Mouse (Mus musculus): Measurements from ENCODE around the gene Lmntd1. TPM values are rescaled to one million over a fixed set of nuclear protein-coding genes. Genes with fewer than 3 reads are reported as not detected.

Lmntd1 gene
- polyA plus RNA-seq, 1 experiment from 2014 or later = 0.83 TPM

GRCm38 (mm10) chr6:145358001-145358400, 256.1 kb downstream of the Lmntd1 start:
- H3K36me3 ChIP-seq = no peaks in the 10 kb centered on the region
- H3K9me3 ChIP-seq = no peaks in the 10 kb centered on the region; the same call in 1 of the 2 replicates
- H3K27ac ChIP-seq (replicated peaks) = no peak overlapping the region
- peaks cover 2% of the 10 kb centered on the region; the same call in 1 of the 2 replicates for H3K4me1 ChIP-seq
- no peak overlapping the region for H3K4me2 ChIP-seq (replicated peaks)
- H3K4me3 ChIP-seq = no peak overlapping the region
- WGBS = 75% methylated on average over 9 of the region's 9 CpGs
- no peak for ATAC-seq (replicated peaks)
- H3K9ac ChIP-seq (replicated peaks) = no peak overlapping the region
- H3K27me3 ChIP-seq = no peaks in the 10 kb centered on the region

GRCm38 (mm10) chr6:145353806-145354205, 260.3 kb downstream of the Lmntd1 start:
- no peaks in the 10 kb centered on the region for H3K4me1 ChIP-seq
- ATAC-seq (replicated peaks) = no peak
- no peaks in the 10 kb centered on the region; the same call in 1 of the 2 replicates for H3K9me3 ChIP-seq
- H3K4me3 ChIP-seq = no peak overlapping the region
- no peak overlapping the region for H3K4me2 ChIP-seq (replicated peaks)
- H3K36me3 ChIP-seq = no peaks in the 10 kb centered on the region
- H3K9ac ChIP-seq (replicated peaks) = no peak overlapping the region
- 97% methylated on average over 5 of the region's 5 CpGs for WGBS
- H3K27ac ChIP-seq (replicated peaks) = no peak overlapping the region
- no peaks in the 10 kb centered on the region for H3K27me3 ChIP-seq

- Histone ChIP-seq H3K4me3 (no peak overlapping the region), H3K27me3 (no peaks in the 10 kb centered on the region), H3K4me2 (replicated peaks) (no peak overlapping the region), H3K27ac (replicated peaks) (no peak overlapping the region), H3K9ac (replicated peaks) (no peak overlapping the region), H3K36me3 (no peaks in the 10 kb centered on the region), H3K9me3 (no peaks in the 10 kb centered on the region; the same call in 1 of the 2 replicates), H3K4me1 (no peaks in the 10 kb centered on the region)
- no peak for ATAC-seq (replicated peaks)
- 38% methylated on average over 1 of the region's 1 CpGs for WGBS
Measured at GRCm38 (mm10) chr6:145352705-145353104, 261.4 kb downstream of the Lmntd1 start.

GRCm38 (mm10) chr6:145348196-145348915, 265.8 kb downstream of the Lmntd1 start:
- Histone ChIP-seq H3K27ac (replicated peaks) (no peak overlapping the region), H3K36me3 (no peaks in the 10 kb centered on the region), H3K4me2 (replicated peaks) (no peak overlapping the region), H3K4me1 (no peaks in the 10 kb centered on the region), H3K27me3 (no peaks in the 10 kb centered on the region), H3K4me3 (no peak overlapping the region), H3K9ac (replicated peaks) (no peak overlapping the region), H3K9me3 (no peaks in the 10 kb centered on the region)
- WGBS = 69% methylated on average over 9 of the region's 9 CpGs
- ATAC-seq (replicated peaks) = no peak

- H3K4me2 ChIP-seq (replicated peaks) = no peak overlapping the region
- H3K27me3 ChIP-seq = no peaks in the 10 kb centered on the region
- H3K36me3 ChIP-seq = no peaks in the 10 kb centered on the region
- H3K9ac ChIP-seq (replicated peaks) = no peak overlapping the region
- ATAC-seq (replicated peaks) = no peak
- no peak overlapping the region for H3K4me3 ChIP-seq
- H3K9me3 ChIP-seq = no peaks in the 10 kb centered on the region
- no peak overlapping the region for H3K27ac ChIP-seq (replicated peaks)
- no peaks in the 10 kb centered on the region for H3K4me1 ChIP-seq
- WGBS = 78% methylated on average over 6 of the region's 6 CpGs
Measured at GRCm38 (mm10) chr6:145347641-145348040, 266.5 kb downstream of the Lmntd1 start.

- Histone ChIP-seq H3K9me3 (no peaks in the 10 kb centered on the region), H3K27me3 (no peaks in the 10 kb centered on the region), H3K4me1 (no peaks in the 10 kb centered on the region), H3K4me3 (no peak overlapping the region), H3K36me3 (no peaks in the 10 kb centered on the region), H3K27ac (replicated peaks) (no peak overlapping the region), H3K9ac (replicated peaks) (no peak overlapping the region), H3K4me2 (replicated peaks) (no peak overlapping the region)
- WGBS = 63% methylated on average over 11 of the region's 11 CpGs
- no peak for ATAC-seq (replicated peaks)
Measured at GRCm38 (mm10) chr6:145346789-145347557, 267.1 kb downstream of the Lmntd1 start.

GRCm38 (mm10) chr6:145346305-145346704, 267.8 kb downstream of the Lmntd1 start:
- Histone ChIP-seq H3K4me3 (no peak overlapping the region), H3K36me3 (no peaks in the 10 kb centered on the region), H3K27ac (replicated peaks) (no peak overlapping the region), H3K4me2 (replicated peaks) (no peak overlapping the region), H3K4me1 (no peaks in the 10 kb centered on the region), H3K9ac (replicated peaks) (no peak overlapping the region), H3K27me3 (no peaks in the 10 kb centered on the region), H3K9me3 (no peaks in the 10 kb centered on the region)
- ATAC-seq (replicated peaks) = no peak
- 87% methylated on average over 8 of the region's 8 CpGs for WGBS

DNA sequence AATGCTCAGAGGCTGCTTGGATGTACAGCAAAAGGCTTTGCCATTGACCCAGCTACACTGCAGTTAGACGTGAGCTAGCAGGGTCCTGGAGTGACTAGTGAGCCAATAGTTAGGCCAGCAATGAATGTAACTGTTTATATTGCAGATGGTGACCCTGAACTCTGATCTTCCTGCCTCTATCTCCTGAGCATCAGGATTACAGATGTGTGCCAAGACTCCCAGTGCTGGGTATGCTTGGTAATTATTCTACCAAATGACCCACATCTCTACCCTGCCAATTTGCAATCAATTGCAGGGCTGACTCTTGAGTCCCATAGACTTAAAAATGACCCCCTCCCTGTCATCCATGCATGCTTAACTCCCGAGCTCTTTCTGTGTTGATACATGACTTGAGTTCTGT, 269.4 kb downstream of the Lmntd1 start:
- Histone ChIP-seq H3K9ac (replicated peaks) (no peak overlapping the region), H3K4me1 (peaks cover 2% of the 10 kb centered on the region; the same call in 1 of the 2 replicates), H3K4me2 (replicated peaks) (no peak overlapping the region), H3K4me3 (no peak overlapping the region), H3K27me3 (no peaks in the 10 kb centered on the region), H3K36me3 (no peaks in the 10 kb centered on the region), H3K9me3 (no peaks in the 10 kb centered on the region), H3K27ac (replicated peaks) (no peak overlapping the region)
- 82% methylated on average over 2 of the region's 2 CpGs for WGBS
- ATAC-seq (replicated peaks) = no peak

DNA sequence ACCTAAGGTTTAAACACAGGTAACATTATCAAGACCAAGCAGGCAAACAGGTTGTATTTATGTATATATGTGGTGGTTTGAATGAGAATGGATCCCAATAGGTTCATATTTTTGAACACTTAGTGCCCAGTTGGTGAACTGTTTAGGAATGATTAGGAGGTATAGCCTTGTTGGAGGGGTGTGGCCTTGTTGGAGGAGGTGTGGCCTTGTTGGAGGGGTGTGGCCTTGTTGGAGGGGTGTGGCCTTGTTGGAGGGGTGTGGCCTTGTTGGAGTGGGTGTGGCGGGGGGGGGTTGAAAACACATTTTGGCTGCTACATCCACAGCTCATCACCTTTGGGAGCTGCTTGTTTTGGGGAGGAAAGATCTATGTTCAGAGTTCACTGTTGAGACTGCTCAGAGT, 270.7 kb downstream of the Lmntd1 start:
- no peak overlapping the region for H3K27ac ChIP-seq (replicated peaks)
- H3K4me2 ChIP-seq (replicated peaks) = no peak overlapping the region
- H3K4me3 ChIP-seq = no peak overlapping the region
- peaks cover 6% of the 10 kb centered on the region; the same call in 1 of the 2 replicates for H3K4me1 ChIP-seq
- peaks cover 6% of the 10 kb centered on the region; the same call in 1 of the 2 replicates for H3K27me3 ChIP-seq
- ATAC-seq (replicated peaks) = no peak
- no peaks in the 10 kb centered on the region for H3K36me3 ChIP-seq
- WGBS = 82% methylated on average over 1 of the region's 1 CpGs
- no peaks in the 10 kb centered on the region for H3K9me3 ChIP-seq
- H3K9ac ChIP-seq (replicated peaks) = no peak overlapping the region

- no peak overlapping the region for H3K9ac ChIP-seq (replicated peaks)
- H3K4me3 ChIP-seq = no peak overlapping the region
- no peak for ATAC-seq (replicated peaks)
- H3K27ac ChIP-seq (replicated peaks) = no peak overlapping the region
- no peaks in the 10 kb centered on the region for H3K9me3 ChIP-seq
- H3K36me3 ChIP-seq = no peaks in the 10 kb centered on the region
- WGBS = 86% methylated on average over 11 of the region's 11 CpGs
- no peak overlapping the region for H3K4me2 ChIP-seq (replicated peaks)
- H3K27me3 ChIP-seq = peaks cover 10% of the 10 kb centered on the region; the same call in 1 of the 2 replicates
- peaks cover 6% of the 10 kb centered on the region; the same call in 1 of the 2 replicates for H3K4me1 ChIP-seq
Measured at GRCm38 (mm10) chr6:145342836-145343235, 271.3 kb downstream of the Lmntd1 start.

DNA sequence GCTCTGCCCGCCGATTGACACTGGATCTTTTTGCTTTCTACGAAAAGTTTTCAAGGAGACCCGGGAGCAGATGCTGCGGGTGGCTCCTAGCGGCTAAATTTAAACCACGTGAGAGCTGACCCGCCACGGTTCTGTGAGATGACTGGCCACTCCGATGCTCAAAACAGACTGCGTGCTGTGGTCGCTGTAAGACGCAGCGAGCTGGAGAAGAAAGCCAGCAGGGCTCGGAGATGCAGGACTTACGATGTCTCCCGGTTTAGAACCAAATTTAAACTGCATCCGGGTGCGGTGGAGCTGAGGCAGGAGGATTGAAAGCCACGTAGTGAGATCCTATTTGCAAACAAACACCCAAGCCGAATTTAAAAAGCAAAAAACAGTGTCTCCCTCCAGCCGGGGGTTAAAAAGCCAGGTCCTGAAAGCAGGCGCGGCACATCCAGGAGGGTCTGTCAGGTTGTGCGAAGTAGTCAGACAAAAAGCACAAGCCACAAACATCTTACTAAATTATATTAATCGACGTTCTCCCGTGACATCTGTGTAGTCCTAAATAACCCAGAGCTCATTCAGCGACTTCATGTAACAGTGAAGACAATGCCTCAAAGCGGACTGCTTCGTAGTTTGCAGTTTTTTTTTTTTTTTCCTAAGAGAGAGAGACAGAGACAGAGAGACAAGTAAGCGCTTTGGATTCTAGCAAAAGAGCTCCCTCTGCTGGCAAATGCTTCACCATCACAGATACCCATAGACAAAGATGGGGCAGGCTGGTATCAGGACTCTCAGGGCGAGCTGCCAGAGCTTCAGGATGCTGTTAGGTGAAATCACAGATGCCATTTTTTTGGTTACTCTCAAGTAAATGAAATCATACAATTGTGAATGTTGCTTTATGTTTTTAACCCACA, 272.6 kb downstream of the Lmntd1 start:
- peak overlapping the region; percentile 55 for H3K9ac ChIP-seq (replicated peaks)
- peak overlapping the region; percentile 79 for H3K4me2 ChIP-seq (replicated peaks)
- WGBS = 1% methylated on average over 33 of the region's 33 CpGs
- peaks cover 6% of the 10 kb centered on the region; the same call in 1 of the 2 replicates for H3K4me1 ChIP-seq
- peak overlapping the region; percentile 73 for H3K27ac ChIP-seq (replicated peaks)
- peak overlapping the region; percentile 59 for H3K4me3 ChIP-seq
- no peaks in the 10 kb centered on the region for H3K36me3 ChIP-seq
- H3K27me3 ChIP-seq = peaks cover 10% of the 10 kb centered on the region; the same call in 1 of the 2 replicates
- no peaks in the 10 kb centered on the region for H3K9me3 ChIP-seq
- ATAC-seq (replicated peaks) = peak; percentile 51
